Mouse (Mus musculus) kidney, embryonic 16.5 days (tissue): ENCODE measurements around the gene Esyt1. TPM values are rescaled to one million over a fixed set of nuclear protein-coding genes. Genes with fewer than 3 reads are reported as not detected.

Experiments
- ATAC-seq: fragments of 200-750 bp; cut with Nextera tagmentation; 2 replicates; pipeline ENCODE4 v1.8.0; 2017; ENCODE audit warnings: moderate TSS enrichment; ENCODE audit not compliant: low FRiP score, low TSS enrichment
- H3K27ac ChIP-seq: fragments of 300-500 bp; sonication (generic); 2 replicates; pipeline ENCODE4 v1.5.1; 2014; ENCODE audit warnings: low read length
- H3K27me3 ChIP-seq: fragments of 300-500 bp; sonication (generic); 2 replicates; pipeline ENCODE4 v1.6.1; 2014; ENCODE audit warnings: low read length, control low read depth, mixed read lengths; ENCODE audit not compliant: insufficient read depth
- H3K36me3 ChIP-seq: fragments of 300-500 bp; sonication (generic); 2 replicates; pipeline ENCODE4 v1.6.1; 2014; ENCODE audit warnings: low read length, control low read depth, mixed read lengths; ENCODE audit not compliant: insufficient read depth
- H3K4me1 ChIP-seq: fragments of 300-500 bp; sonication (generic); 2 replicates; pipeline ENCODE4 v1.6.1; 2014; ENCODE audit warnings: low read length, control low read depth, mixed read lengths; ENCODE audit not compliant: insufficient read depth
- H3K4me2 ChIP-seq: fragments of 300-500 bp; sonication (generic); replicated peaks from 2 replicates; pipeline ENCODE4 v1.6.1; 2014; ENCODE audit warnings: low read depth, low read length
- H3K4me3 ChIP-seq: fragments of 300-500 bp; sonication (generic); 2 replicates; pipeline ENCODE4 v1.5.1; 2014; ENCODE audit warnings: mild to moderate bottlenecking, low read length
- H3K9ac ChIP-seq: fragments of 300-500 bp; sonication (generic); replicated peaks from 2 replicates; pipeline ENCODE4 v1.6.1; 2014; ENCODE audit warnings: low read length
- H3K9me3 ChIP-seq: fragments of 300-500 bp; sonication (generic); 2 replicates; pipeline ENCODE4 v1.6.1; 2016; ENCODE audit warnings: low read length, control low read depth
- WGBS: fragments of 180-500 bp; shearing (Covaris S2); extraction: QIAGEN DNeasy Blood & Tissue Kit; methylation state at CpG from one replicate; pipeline ENCODE4 v1.1.7; 2014; 5-methylcytosine and 5-hydroxymethylcytosine counted together
- polyA plus RNA-seq: library from polyadenylated mRNA; unstranded; fragments of >200 nt; fragmentation: Nextera tagmentation; extraction: Ambion mirVana; gene quantifications from 2 replicates; pipeline ENCODE4 v1.2.1, GENCODE M21; 2015

Esyt1 gene
- polyA plus RNA-seq, 1 experiment from 2014 or later, result 24.2 TPM

GRCm38 (mm10) chr10:128491495-128491894, 34.2 kb downstream of the Esyt1 start:
- Histone ChIP-seq H3K27ac (peak overlapping the region; percentile 98), H3K4me3 (peak overlapping the region; percentile 67), H3K9me3 (no peaks in the 10 kb centered on the region), H3K27me3 (no peaks in the 10 kb centered on the region), H3K4me2 (peak overlapping the region; percentile 64), H3K36me3 (peaks cover 46% of the 10 kb centered on the region), H3K4me1 (peaks cover 39% of the 10 kb centered on the region), H3K9ac (peak overlapping the region; percentile 88)
- no peak for ATAC-seq
- 43% methylated on average over 6 of the region's 6 CpGs for WGBS

GRCm38 (mm10) chr10:128490912-128491311, 34.8 kb downstream of the Esyt1 start:
- Histone ChIP-seq H3K9me3 (no peaks in the 10 kb centered on the region), H3K4me2 (peak overlapping the region; percentile 64), H3K4me1 (peaks cover 39% of the 10 kb centered on the region), H3K4me3 (no peak overlapping the region; the same call in 1 of the 2 replicates), H3K27me3 (no peaks in the 10 kb centered on the region), H3K9ac (peak overlapping the region; percentile 88; the same call in 1 of the 2 replicates), H3K27ac (peak overlapping the region; percentile 98; the same call in 1 of the 2 replicates), H3K36me3 (peaks cover 47% of the 10 kb centered on the region)
- no peak for ATAC-seq
- 43% methylated on average over 5 of the region's 5 CpGs for WGBS

- H3K9ac ChIP-seq, result no peak overlapping the region
- H3K9me3 ChIP-seq, result no peaks in the 10 kb centered on the region
- peaks cover 54% of the 10 kb centered on the region for H3K36me3 ChIP-seq
- H3K4me1 ChIP-seq, result peaks cover 38% of the 10 kb centered on the region
- no peak overlapping the region for H3K4me2 ChIP-seq
- H3K4me3 ChIP-seq, result no peak overlapping the region; the same call in 1 of the 2 replicates
- 59% methylated on average over 5 of the region's 5 CpGs for WGBS
- ATAC-seq, result no peak
- peak overlapping the region; percentile 98 for H3K27ac ChIP-seq
- no peaks in the 10 kb centered on the region for H3K27me3 ChIP-seq
Observed at GRCm38 (mm10) chr10:128490232-128490631, 35.4 kb downstream of the Esyt1 start.

GRCm38 (mm10) chr10:128489785-128490184, 35.9 kb downstream of the Esyt1 start:
- Histone ChIP-seq H3K4me2 (no peak overlapping the region), H3K36me3 (peaks cover 55% of the 10 kb centered on the region)
- no peak for ATAC-seq

GRCm38 (mm10) chr10:128489380-128489779, 36.3 kb downstream of the Esyt1 start:
- H3K9ac ChIP-seq, result no peak overlapping the region
- H3K36me3 ChIP-seq, result peaks cover 57% of the 10 kb centered on the region
- no peak overlapping the region for H3K4me2 ChIP-seq
- no peak for ATAC-seq
- H3K27me3 ChIP-seq, result no peaks in the 10 kb centered on the region
- peak overlapping the region; percentile 98; the same call in 1 of the 2 replicates for H3K27ac ChIP-seq
- H3K4me1 ChIP-seq, result peaks cover 30% of the 10 kb centered on the region
- H3K4me3 ChIP-seq, result no peak overlapping the region
- no peaks in the 10 kb centered on the region for H3K9me3 ChIP-seq
- WGBS, result 64% methylated on average over 5 of the region's 5 CpGs

More at GRCm38 (mm10) chr10:128489785-128490184, 35.9 kb downstream of the Esyt1 start:
- H3K4me3 ChIP-seq, result no peak overlapping the region; the same call in 1 of the 2 replicates
- H3K9me3 ChIP-seq, result no peaks in the 10 kb centered on the region
- WGBS, result 61% methylated on average over 4 of the region's 4 CpGs
- H3K27me3 ChIP-seq, result no peaks in the 10 kb centered on the region
- H3K4me1 ChIP-seq, result peaks cover 33% of the 10 kb centered on the region
- H3K27ac ChIP-seq, result peak overlapping the region; percentile 98
- H3K9ac ChIP-seq, result no peak overlapping the region

- ATAC-seq, result no peak
- H3K9ac ChIP-seq, result no peak overlapping the region
- H3K4me2 ChIP-seq, result no peak overlapping the region
- peaks cover 63% of the 10 kb centered on the region for H3K36me3 ChIP-seq
- 74% methylated on average over 4 of the region's 4 CpGs for WGBS
- 0 out of 2 replicates have a peak overlapping the region, but pooled peaks have one; percentile 13 for H3K27ac ChIP-seq
- H3K4me3 ChIP-seq, result no peak overlapping the region
- no peaks in the 10 kb centered on the region for H3K27me3 ChIP-seq
- H3K9me3 ChIP-seq, result no peaks in the 10 kb centered on the region
- H3K4me1 ChIP-seq, result peaks cover 30% of the 10 kb centered on the region
Observed at GRCm38 (mm10) chr10:128488776-128489175, 36.9 kb downstream of the Esyt1 start.

GRCm38 (mm10) chr10:128487861-128488712, 37.6 kb downstream of the Esyt1 start:
- no peak for ATAC-seq
- H3K27ac ChIP-seq, result no peak overlapping the region
- H3K4me1 ChIP-seq, result peaks cover 30% of the 10 kb centered on the region
- no peaks in the 10 kb centered on the region for H3K9me3 ChIP-seq
- no peak overlapping the region for H3K4me3 ChIP-seq
- peaks cover 70% of the 10 kb centered on the region for H3K36me3 ChIP-seq
- H3K9ac ChIP-seq, result no peak overlapping the region
- H3K4me2 ChIP-seq, result no peak overlapping the region
- H3K27me3 ChIP-seq, result no peaks in the 10 kb centered on the region
- WGBS, result 90% methylated on average over 22 of the region's 22 CpGs

- no peak overlapping the region for H3K9ac ChIP-seq
- no peak overlapping the region for H3K4me2 ChIP-seq
- WGBS, result 84% methylated on average over 7 of the region's 7 CpGs
- peaks cover 82% of the 10 kb centered on the region for H3K36me3 ChIP-seq
- ATAC-seq, result no peak
- peaks cover 18% of the 10 kb centered on the region for H3K4me1 ChIP-seq
- H3K27ac ChIP-seq, result no peak overlapping the region
- H3K9me3 ChIP-seq, result no peaks in the 10 kb centered on the region
- no peaks in the 10 kb centered on the region for H3K27me3 ChIP-seq
- H3K4me3 ChIP-seq, result no peak overlapping the region
Observed at GRCm38 (mm10) chr10:128486370-128486769, 39.3 kb downstream of the Esyt1 start.

GRCm38 (mm10) chr10:128474366-128474765, 51.3 kb downstream of the Esyt1 start:
- WGBS, result 94% methylated on average over 11 of the region's 12 CpGs
- no peak for ATAC-seq
- no peak overlapping the region for H3K4me3 ChIP-seq
- no peak overlapping the region for H3K9ac ChIP-seq
- no peaks in the 10 kb centered on the region for H3K9me3 ChIP-seq
- peaks cover 76% of the 10 kb centered on the region for H3K36me3 ChIP-seq
- H3K27me3 ChIP-seq, result no peaks in the 10 kb centered on the region
- H3K4me2 ChIP-seq, result no peak overlapping the region
- no peaks in the 10 kb centered on the region for H3K4me1 ChIP-seq
- no peak overlapping the region for H3K27ac ChIP-seq

- Histone ChIP-seq H3K27ac (peak overlapping the region; percentile 95; the same call in 1 of the 2 replicates), H3K9me3 (no peaks in the 10 kb centered on the region), H3K9ac (peak overlapping the region; percentile 98), H3K4me3 (peak overlapping the region; percentile 94), H3K4me2 (peak overlapping the region; percentile 59), H3K36me3 (peaks cover 27% of the 10 kb centered on the region), H3K4me1 (peaks cover 12% of the 10 kb centered on the region), H3K27me3 (no peaks in the 10 kb centered on the region)
- 2% methylated on average over 5 of the region's 5 CpGs for WGBS
- no peak for ATAC-seq
Observed at GRCm38 (mm10) chr10:128460270-128460630, 65.4 kb downstream of the Esyt1 start.
